Mouse (Mus musculus): ENCODE results near the gene Lrrfip2.

- TF ChIP-seq CTCF (conservative IDR thresholded peaks at IDR 0.05 in 1 of 2, IDR thresholded peaks at IDR 0.05 in 1 of 2; ENCODE audit: low read depth in 2 of 2, low read length in 2 of 2) (no peak), PAX5 (IDR thresholded peaks at IDR 0.05; ENCODE audit: low read length) (no peak), SMC3 (IDR thresholded peaks at IDR 0.05; ENCODE audit: low read depth, low read length) (no peak), POLR2A (IDR thresholded peaks at IDR 0.05; ENCODE audit: low read depth, low read length) (no peak), ZC3H11A (IDR thresholded peaks at IDR 0.05; ENCODE audit: low read depth, low read length) (no peak)
Observed at GRCm38 (mm10) chr9:111237726-111238125, 120.3 kb downstream of the Lrrfip2 start.
